Mouse (Mus musculus) CH12.LX (cell line): ENCODE measurements at regions not wholly inside any gene's neighbourhood (a gene's known extent, or its start where the extent isn't known, plus 50 kb on each side); places are given as distances from the start of the nearest gene placed in this dataset.

ENCODE experiments used
- CHD1 ChIP-seq: IDR thresholded peaks from 2 replicates; pipeline ENCODE4 v1.6.1; 2012; ENCODE audit warnings: low read depth, low read length, improper control_type of control experiment, inconsistent platforms
- CTCF ChIP-seq, 2 experiments: IDR thresholded peaks in 1 of 2; conservative IDR thresholded peaks in 1 of 2; 2 replicates each; pipeline ENCODE4 v1.5.1; 2011 to 2012; ENCODE audit warnings: low read depth in 2 of 2, low read length in 2 of 2, improper control_type of control experiment in 1 of 2, inconsistent platforms in 1 of 2, mild to moderate bottlenecking in 1 of 2, moderate library complexity in 1 of 2
- EP300 ChIP-seq: IDR thresholded peaks from 2 replicates; pipeline ENCODE4 v1.6.1; 2011; ENCODE audit warnings: low read length, improper control_type of control experiment
- ETS1 ChIP-seq: conservative IDR thresholded peaks from 2 replicates; pipeline ENCODE4 v1.6.1; 2012; ENCODE audit warnings: low read depth, mild to moderate bottlenecking, inconsistent platforms, low read length, improper control_type of control experiment, moderate library complexity
- HCFC1 ChIP-seq: IDR thresholded peaks from 2 replicates; pipeline ENCODE4 v1.6.1; 2012; ENCODE audit warnings: low read depth, mild to moderate bottlenecking, inconsistent platforms, low read length, improper control_type of control experiment
- MAZ ChIP-seq: IDR thresholded peaks from 2 replicates; pipeline ENCODE4 v1.6.1; 2012; ENCODE audit warnings: low read depth, mild to moderate bottlenecking, inconsistent platforms, low read length, improper control_type of control experiment, moderate library complexity
- MEF2A ChIP-seq: IDR thresholded peaks from 2 replicates; pipeline ENCODE4 v1.6.1; 2014; ENCODE audit warnings: low read depth, mild to moderate bottlenecking, inconsistent platforms, low read length, improper control_type of control experiment, borderline replicate concordance
- MYC ChIP-seq: IDR thresholded peaks from 2 replicates; pipeline ENCODE4 v1.6.1; 2011; ENCODE audit warnings: low read depth, mild to moderate bottlenecking, improper control_type of control experiment, low read length
- POLR2A ChIP-seq: IDR thresholded peaks from 2 replicates; pipeline ENCODE4 v1.6.1; 2011; ENCODE audit warnings: low read depth, mild to moderate bottlenecking, improper control_type of control experiment, low read length
- ZC3H11A ChIP-seq: IDR thresholded peaks from 2 replicates; pipeline ENCODE4 v1.6.1; 2012; ENCODE audit warnings: low read depth, mild to moderate bottlenecking, inconsistent platforms, low read length, improper control_type of control experiment

DNA sequence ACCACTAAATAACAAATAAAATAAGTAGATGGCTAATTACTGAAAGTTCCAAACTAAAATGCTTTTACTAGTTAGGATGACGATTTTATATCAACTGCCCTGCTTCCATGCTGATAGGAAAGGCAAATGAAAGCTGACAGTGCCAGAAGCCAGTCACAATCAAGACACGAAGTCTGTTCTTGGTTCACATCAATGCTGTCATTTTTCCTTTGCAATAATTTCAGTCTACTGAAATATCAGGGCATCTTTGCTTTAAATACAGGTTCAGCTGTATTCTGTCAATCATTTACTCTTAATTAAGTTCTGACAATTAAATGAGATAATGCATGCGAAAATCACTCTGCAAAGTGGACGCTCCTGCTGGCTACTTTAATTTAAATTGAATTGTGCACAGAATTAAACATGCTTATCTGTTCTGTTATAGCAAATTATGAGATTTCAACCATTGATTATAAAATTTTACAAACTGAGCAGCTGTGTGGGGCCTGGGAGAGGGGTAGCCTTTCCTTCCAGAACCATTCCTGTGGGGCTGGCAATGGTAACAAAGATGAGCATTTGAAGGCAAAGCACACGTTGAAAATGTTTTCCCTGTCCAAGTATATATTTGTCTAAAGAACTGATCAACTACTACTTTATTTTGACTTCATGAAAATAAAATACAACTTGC, 160.1 kb upstream of the Cttnbp2 start:
- no peak for TF ChIP-seq ZC3H11A
- no peak for TF ChIP-seq CHD1
- no peak for TF ChIP-seq MAZ
- no peak for TF ChIP-seq POLR2A
- TF ChIP-seq CTCF (conservative IDR thresholded peaks at IDR 0.05 in 1 of 2, IDR thresholded peaks at IDR 0.05 in 1 of 2; ENCODE audit: low read depth in 2 of 2, low read length in 2 of 2) = no peak
- TF ChIP-seq MYC = no peak
- TF ChIP-seq MEF2A = no peak
- TF ChIP-seq HCFC1 = no peak
- no peak for TF ChIP-seq ETS1
- TF ChIP-seq EP300 = no peak
